Mouse (Mus musculus): ENCODE data around the gene Lsm6. TPM values are rescaled to one million over a fixed set of nuclear protein-coding genes. Genes with fewer than 3 reads are reported as not detected.

Gene Lsm6
- polyA plus RNA-seq, 1 experiment: 3.2 TPM

DNA sequence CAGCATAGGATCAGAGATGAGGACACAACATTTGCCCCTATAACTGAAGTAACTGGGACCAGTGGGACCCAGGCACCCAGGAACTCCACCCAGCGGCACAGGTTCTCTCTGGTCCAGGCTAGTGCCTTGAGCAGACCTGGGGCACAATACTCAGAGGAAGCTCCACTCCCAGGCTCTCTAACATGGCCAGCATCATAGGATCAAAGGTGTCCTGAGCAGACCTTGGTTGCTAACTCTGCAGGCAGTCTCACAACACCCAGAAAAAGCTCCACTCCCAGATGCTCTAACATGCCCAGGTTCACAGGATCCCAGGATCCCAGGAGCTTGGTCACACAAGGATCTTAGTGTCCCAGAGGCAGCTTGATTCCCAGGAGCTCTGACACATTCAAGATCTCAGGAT lies 55.4 kb downstream of the Lsm6 start:
- Histone ChIP-seq H3K4me1 (no peaks in the 10 kb centered on the region), H3K27me3 (replicated peaks) (peaks cover 2% of the 10 kb centered on the region), H3K9me3 (peaks cover 39% of the 10 kb centered on the region), H3K36me3 (replicated peaks; ENCODE audit: low read length) (no peaks in the 10 kb centered on the region), H3K4me3 (replicated peaks) (no peak overlapping the region)
- no peak for TF ChIP-seq GATA1 (IDR thresholded peaks at IDR 0.05; ENCODE audit: borderline replicate concordance, low read length)
- no peak for TF ChIP-seq FLI1 (IDR thresholded peaks at IDR 0.05; ENCODE audit: low read length)

DNA sequence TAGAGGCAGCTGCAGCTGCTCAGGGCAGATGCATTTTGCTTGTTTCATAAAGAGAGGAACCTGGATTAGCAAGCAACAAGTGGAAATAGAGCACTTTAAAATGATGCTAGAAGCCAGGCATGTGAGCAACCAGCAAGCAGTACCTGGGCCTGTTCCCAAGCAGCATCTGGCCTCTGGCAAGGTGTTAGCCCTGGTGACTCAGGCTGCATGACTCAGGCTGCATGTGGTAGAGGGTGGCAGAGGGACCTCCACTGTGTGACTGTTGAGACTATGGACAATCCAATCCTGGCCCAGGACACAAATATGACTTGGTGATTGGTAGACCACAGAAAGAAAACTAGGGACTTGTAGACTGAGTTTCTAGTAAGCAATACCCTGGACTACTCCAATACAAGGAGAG lies 56.0 kb downstream of the Lsm6 start:
- TF ChIP-seq GATA1 (IDR thresholded peaks at IDR 0.05; ENCODE audit: borderline replicate concordance, low read length) (no peak), FLI1 (IDR thresholded peaks at IDR 0.05; ENCODE audit: low read length) (no peak)

DNA sequence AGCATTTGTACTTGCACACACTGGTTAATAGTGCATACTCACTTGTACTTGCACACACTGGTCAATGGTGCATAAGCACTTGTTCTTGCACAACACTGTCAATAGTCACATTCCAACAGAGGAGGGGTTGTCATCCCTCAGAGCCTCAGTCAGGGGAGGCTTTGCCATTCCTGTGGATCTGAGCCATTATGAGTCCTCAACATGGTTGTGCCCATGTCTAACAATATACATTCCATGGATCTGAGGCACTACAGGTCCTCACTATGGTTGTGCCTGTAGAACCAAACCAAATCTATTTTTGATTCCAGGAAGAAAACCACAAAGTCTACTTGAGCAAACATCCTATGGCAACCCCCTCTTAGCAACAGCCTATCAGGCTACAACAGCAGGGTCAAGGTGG lies 61.8 kb downstream of the Lsm6 start:
- TF ChIP-seq GATA1 (IDR thresholded peaks at IDR 0.05; ENCODE audit: borderline replicate concordance, low read length) (no peak), FLI1 (IDR thresholded peaks at IDR 0.05; ENCODE audit: low read length) (no peak)
- Histone ChIP-seq H3K4me1 (no peaks in the 10 kb centered on the region), H3K36me3 (replicated peaks; ENCODE audit: low read length) (no peaks in the 10 kb centered on the region), H3K27me3 (replicated peaks) (peaks cover 2% of the 10 kb centered on the region), H3K9me3 (peaks cover 34% of the 10 kb centered on the region), H3K4me3 (replicated peaks) (no peak overlapping the region)

More for the DNA sequence above, 56.0 kb downstream of the Lsm6 start:
- H3K4me3 ChIP-seq (replicated peaks): no peak overlapping the region
- no peaks in the 10 kb centered on the region for H3K36me3 ChIP-seq (replicated peaks; ENCODE audit: low read length)
- peaks cover 41% of the 10 kb centered on the region for H3K9me3 ChIP-seq
- H3K27me3 ChIP-seq (replicated peaks): peaks cover 2% of the 10 kb centered on the region
- H3K4me1 ChIP-seq: no peaks in the 10 kb centered on the region

DNA sequence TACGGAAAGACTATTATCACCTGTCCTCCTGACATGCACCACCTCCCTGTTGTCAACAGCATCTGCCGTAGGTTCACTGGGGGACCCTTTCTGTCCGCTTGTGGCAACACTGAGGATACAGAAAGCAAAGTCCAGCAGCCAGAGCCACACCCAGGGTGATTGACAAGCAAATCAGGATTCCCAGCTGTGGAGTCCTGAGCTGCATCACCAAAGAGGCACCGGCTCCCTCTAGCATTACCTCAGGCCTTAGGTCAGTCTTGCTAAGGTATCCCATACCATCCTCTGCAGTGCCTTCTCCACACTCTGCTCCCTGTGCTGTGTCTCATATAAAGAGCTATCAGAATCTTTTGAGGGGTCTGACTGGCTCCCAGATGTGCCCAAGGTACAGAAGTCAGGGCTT lies 66.0 kb downstream of the Lsm6 start:
- no peaks in the 10 kb centered on the region for H3K36me3 ChIP-seq (replicated peaks; ENCODE audit: low read length)
- H3K4me1 ChIP-seq: peaks cover 15% of the 10 kb centered on the region
- H3K4me3 ChIP-seq (replicated peaks): no peak overlapping the region
- peaks cover 12% of the 10 kb centered on the region for H3K9me3 ChIP-seq
- TF ChIP-seq FLI1 (IDR thresholded peaks at IDR 0.05; ENCODE audit: low read length): no peak
- TF ChIP-seq GATA1 (IDR thresholded peaks at IDR 0.05; ENCODE audit: borderline replicate concordance, low read length): no peak
- H3K27me3 ChIP-seq (replicated peaks): peaks cover 3% of the 10 kb centered on the region

Other genes starting within 250 kb of the Lsm6 start
- gene Zfp827, start 207.3 kb upstream of the Lsm6 start, polyA plus RNA-seq (2012; ENCODE audit: insufficient read depth, low replicate concordance): 2.3 and 2.9 TPM in 2 replicates

Data from megakaryocyte, embryonic 14.5 days (primary cell).